Mouse (Mus musculus) bone marrow macrophage, adult 2 months (primary cell): Measurements from ENCODE around the gene Ppp1r16b.

Experiments used
- CTCF ChIP-seq: IDR thresholded peaks from 2 replicates; pipeline ENCODE4 v1.5.1; 2012; ENCODE audit warnings: low read depth, mild to moderate bottlenecking, low read length, moderate library complexity
- POLR2A ChIP-seq: IDR thresholded peaks from 2 replicates; pipeline ENCODE4 v1.6.1; 2012; ENCODE audit warnings: mild to moderate bottlenecking, low read depth, low read length, borderline replicate concordance

- TF ChIP-seq CTCF (no peak), POLR2A (no peak)
These were observed 73.9 kb downstream of the Ppp1r16b start for GRCm38 (mm10) chr2:158739113-158739512.
